Mouse (Mus musculus) left cerebral cortex, postnatal 36 days (tissue): Measurements from ENCODE around the gene Rxra. TPM values are rescaled to one million over a fixed set of nuclear protein-coding genes. Genes with fewer than 3 reads are reported as not detected.

Experiments used
- DNase-seq, 2 experiments: peaks; one replicate each; pipeline ENCODE4 v3.0.0; 2021 to 2022; ENCODE audit warnings: low spot score in 2 of 2, mixed read lengths in 1 of 2
- intact Hi-C: fragments of 180-260 bp; cut with DNase I; formaldehyde crosslinking; loops from one replicate; pipeline ENCODE4 v1.15.1; 2025
- total RNA-seq, 2 experiments: library from RNA; stranded (reverse); gene quantifications; 2 replicates each; pipeline ENCODE4 v1.2.3; 2021

The Rxra gene
- total RNA-seq, 2 experiments from 2014 or later: 19.7 to 25.6 TPM

DNA sequence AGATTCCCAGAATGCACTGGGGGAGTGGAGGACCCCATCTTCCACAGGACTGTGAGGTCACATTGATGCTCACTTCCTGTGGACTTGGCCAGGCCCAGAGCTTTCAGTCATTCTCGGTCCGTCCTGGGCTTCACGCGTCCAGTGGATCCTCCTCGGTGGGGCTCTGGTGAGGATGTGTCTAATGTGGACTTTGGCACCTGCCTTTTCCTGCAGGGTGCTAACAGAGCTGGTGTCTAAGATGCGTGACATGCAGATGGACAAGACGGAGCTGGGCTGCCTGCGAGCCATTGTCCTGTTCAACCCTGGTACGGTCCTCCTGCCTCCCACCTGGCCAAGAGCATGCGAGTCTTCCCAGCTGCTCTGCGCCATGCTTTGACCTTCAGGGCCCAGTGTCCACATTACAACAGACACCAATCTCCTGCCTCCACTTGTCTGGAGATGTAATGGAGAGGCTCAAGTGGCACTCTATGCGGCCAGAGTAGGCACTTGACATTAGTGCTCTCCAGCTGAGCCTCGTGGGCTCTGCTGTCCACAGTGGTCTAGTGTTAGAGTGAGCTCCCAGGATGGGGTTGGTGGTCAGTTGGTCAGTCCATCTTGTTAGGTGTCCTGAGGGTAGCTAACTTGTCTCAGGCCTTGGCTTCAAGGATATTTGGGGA, 79.9 kb downstream of the Rxra start:
- intact Hi-C loops: loop anchor here (5.0 kb wide), 1 partner anchor 79 kb away; the partner anchor contains the start of gene Rxra
- DNase-seq: no peak

DNA sequence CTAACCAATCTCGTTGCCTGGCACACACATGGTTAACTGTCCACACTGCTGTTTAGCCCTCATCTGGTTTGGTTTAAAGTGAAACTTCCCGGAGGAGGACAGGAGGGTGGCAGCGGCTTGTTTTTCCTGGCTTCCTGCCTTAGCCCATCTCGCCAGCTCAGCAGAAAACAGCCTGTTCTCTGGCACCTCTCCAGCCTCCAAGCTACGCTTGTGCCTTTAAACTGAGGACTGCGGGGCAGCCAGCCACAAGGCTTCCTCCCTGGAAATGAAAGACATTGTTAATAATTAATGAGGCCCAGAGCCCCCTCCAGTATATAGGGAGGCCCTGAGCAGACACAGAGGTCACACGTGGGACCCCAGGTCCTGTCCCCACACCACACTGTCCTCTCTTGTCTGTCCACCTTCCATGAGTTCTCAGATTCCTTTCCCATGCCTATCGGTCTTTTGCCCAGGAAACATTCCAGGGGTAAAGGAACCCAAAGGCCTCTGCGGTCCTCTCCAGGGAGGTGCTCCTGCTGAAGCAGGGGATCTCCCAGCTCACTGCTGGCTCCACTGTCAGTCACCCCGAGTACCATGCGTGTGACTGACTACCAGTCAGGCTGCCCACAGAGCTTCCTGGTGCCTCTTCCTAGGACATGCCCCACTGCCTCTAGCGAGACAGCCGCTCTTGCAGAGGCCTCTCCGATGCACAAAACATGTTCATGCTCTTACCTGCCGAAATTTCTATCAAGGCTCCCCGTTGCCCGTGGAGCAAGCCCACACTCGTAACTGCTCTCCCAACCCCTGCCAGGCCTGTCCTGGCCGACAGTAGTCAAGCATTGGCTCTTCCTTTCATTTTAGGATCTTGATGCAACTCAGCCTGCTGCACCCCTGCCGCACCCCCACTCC, 82.4 kb downstream of the Rxra start:
- intact Hi-C loops: loop anchor here (5.0 kb wide), 1 partner anchor 81 kb away; the partner anchor contains the start of gene Rxra

GRCm38 (mm10) chr2:27759431-27759830, 83.2 kb downstream of the Rxra start:
- DNase-seq: no peak
- intact Hi-C loops: loop anchor here (5.0 kb wide), 1 partner anchor 82 kb away; the partner anchor contains the start of gene Rxra

More for the DNA sequence above, 82.4 kb downstream of the Rxra start:
- DNase-seq: peak; percentile 92 to 93

- DNase-seq: no peak
- intact Hi-C loops: no loop called here
Measured at GRCm38 (mm10) chr2:27761260-27761995, 85.2 kb downstream of the Rxra start.

DNA sequence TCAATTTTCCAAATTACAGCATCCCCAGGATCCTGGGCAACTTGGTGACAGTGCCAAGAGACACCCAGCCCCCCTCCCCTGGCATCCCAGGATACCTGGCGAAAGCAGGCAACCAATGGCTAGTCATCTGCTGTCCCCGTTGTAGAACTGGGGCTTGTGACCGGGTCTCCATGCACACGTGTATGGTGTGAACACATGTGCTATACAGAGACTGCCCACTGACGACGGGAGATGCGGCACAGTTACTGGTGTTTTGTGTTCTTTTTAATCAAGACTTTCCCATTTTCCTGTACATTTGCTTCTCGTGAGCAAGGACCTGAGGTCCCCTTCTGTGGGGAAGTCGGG, 85.7 kb downstream of the Rxra start:
- no peak for DNase-seq
- intact Hi-C loops: no loop called here

GRCm38 (mm10) chr2:27762509-27762908, 86.3 kb downstream of the Rxra start:
- intact Hi-C loops: no loop called here
- DNase-seq: no peak

DNA sequence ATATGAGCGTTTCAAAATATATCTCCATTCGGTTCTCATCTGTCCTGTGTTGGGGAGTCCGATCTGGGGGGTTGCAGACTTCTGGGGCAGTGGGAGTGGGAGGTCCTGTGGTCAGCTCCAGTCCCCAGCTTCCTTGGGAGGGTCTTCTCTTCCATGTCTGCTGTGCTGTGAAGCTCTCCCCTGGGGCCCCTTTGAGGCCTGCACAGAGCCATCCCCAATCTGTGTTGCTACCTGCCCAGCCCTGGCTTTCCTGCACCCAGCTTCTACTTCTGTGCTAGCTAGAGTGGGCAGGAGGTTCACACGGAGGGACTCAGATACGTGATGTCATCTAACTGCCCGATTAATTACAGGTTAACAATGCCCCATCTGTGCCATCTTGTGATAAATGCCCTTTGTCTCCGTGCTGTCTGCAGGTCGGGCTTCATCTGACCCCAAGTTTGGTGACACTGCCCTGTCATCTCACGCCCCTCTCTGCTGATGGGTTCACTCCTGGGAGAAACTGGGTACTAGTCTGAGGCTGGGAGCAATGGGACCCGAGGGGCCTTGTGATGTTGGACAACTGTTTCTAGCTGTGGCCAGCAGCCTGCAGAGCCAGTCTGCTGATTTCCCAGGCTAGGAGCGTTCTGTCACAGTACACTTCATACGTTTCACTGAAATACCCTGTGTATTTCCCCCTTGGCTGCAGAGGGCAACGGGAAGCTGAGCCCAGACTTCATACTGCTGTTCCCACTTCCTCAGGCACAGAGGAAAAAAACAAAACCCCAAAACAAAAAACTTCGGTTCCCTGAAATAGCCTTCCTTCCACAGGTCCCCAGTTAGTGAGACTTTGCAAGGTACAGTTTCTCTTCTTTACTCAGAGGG, 86.9 kb downstream of the Rxra start:
- no peak for DNase-seq
- intact Hi-C loops: no loop called here

- intact Hi-C loops: no loop called here
- DNase-seq: no peak
Measured at GRCm38 (mm10) chr2:27764256-27764936, 88.2 kb downstream of the Rxra start.

DNA sequence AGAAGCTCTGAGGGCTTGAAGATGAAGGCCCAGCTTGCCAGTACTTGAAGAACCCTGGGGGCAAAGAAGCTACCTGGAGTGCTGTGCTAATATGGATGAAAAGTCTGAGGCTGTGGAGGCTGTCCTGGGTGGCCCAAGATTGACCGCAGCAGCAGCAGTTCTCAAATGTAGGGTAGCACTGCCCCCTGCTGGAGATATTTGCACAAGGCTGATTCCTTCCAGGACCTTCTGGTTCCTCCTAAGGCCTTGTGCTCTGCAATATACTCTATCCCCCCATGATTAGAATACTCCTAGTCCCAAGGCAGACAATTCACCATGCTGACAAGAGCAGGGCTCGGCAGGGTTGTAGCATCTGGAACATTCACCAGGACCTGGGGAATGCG, 88.7 kb downstream of the Rxra start:
- intact Hi-C loops: loop anchor here (1.0 to 5.0 kb wide), 3 partner anchors 213 to 702 kb away; partner anchors contain the start of genes 1700007K13Rik and Mrps2
- DNase-seq: peak; percentile 78 to 85

DNA sequence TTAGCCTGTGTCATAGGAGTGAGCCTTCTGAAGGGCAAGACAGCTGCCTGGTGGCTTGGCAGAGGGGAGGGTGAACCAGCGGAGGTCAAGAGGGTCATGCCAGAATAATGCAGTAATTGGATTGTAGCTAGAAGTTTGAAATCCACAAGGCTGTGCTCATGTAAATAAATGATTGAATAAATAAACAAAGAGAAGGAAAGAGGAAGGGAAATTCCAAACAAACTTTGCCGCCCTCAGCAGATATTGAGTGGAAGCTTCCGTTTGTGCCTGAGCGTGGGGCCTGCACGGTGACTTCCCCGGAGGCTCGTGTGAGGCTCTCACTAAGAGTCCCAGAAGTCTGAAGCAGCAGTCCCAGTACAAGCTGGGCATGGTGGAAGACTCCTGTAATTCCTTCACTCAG, 91.5 kb downstream of the Rxra start:
- intact Hi-C loops: loop anchor here (5.0 kb wide), 2 partner anchors 485 to 700 kb away; partner anchors contain the start of genes 1700007K13Rik and Mrps2
- no peak for DNase-seq

- DNase-seq: no peak
- intact Hi-C loops: loop anchor here (1.0 to 5.0 kb wide), 8 partner anchors 118 to 698 kb away; partner anchors contain the start of genes 1700007K13Rik, Col5a1 and Mrps2
Measured at GRCm38 (mm10) chr2:27769701-27770100, 93.5 kb downstream of the Rxra start.

DNA sequence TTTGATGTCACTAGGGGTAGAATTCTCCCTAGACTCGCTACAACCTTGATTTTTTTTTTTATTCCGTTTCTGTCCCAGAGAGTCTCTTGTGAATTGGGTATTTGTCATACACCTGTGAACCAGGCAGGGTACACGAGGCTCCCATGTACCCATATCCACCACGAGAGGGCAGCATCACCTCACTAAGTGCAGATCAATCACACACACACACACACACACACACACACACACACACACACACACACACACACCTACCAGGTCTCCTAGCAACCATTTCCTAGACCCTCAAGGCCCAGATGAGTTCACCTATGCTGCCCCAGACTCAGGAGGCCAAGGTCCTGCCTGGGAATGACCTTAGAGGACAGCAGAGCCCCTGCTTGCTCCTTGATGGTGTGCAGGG, 94.0 kb downstream of the Rxra start:
- intact Hi-C loops: loop anchor here (2.0 to 5.0 kb wide), 5 partner anchors 117 to 432 kb away; partner anchors contain the start of gene Col5a1
- peak; percentile 36 to 60 for DNase-seq

DNA sequence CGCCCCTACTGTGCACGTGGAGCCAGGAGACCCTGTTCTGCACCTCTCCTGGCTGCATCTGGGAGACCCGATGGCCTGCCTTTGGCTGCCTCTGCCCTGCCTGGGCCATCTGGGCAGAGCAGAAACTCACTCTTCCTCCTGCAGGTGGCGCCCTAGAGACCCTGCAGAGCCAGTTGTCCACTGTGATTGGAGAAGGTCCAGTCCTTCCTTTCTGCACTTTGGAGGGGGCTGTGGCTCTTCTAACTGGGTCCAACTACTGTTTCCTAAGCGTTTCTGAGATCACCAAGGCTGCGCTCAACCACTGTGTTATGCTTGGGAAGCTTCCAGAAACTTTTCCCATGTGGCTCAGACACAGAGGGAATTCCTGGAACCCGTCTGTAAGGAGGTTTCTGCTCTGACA, 95.7 kb downstream of the Rxra start:
- intact Hi-C loops: loop anchor here (2.0 to 5.0 kb wide), 5 partner anchors 115 to 430 kb away; partner anchors contain the start of gene Col5a1
- peak; percentile 68 to 70 for DNase-seq

GRCm38 (mm10) chr2:27772841-27773388, 96.7 kb downstream of the Rxra start:
- intact Hi-C loops: loop anchor here (5.0 kb wide), 4 partner anchors 114 to 429 kb away; partner anchors contain the start of gene Col5a1
- DNase-seq: no peak

DNA sequence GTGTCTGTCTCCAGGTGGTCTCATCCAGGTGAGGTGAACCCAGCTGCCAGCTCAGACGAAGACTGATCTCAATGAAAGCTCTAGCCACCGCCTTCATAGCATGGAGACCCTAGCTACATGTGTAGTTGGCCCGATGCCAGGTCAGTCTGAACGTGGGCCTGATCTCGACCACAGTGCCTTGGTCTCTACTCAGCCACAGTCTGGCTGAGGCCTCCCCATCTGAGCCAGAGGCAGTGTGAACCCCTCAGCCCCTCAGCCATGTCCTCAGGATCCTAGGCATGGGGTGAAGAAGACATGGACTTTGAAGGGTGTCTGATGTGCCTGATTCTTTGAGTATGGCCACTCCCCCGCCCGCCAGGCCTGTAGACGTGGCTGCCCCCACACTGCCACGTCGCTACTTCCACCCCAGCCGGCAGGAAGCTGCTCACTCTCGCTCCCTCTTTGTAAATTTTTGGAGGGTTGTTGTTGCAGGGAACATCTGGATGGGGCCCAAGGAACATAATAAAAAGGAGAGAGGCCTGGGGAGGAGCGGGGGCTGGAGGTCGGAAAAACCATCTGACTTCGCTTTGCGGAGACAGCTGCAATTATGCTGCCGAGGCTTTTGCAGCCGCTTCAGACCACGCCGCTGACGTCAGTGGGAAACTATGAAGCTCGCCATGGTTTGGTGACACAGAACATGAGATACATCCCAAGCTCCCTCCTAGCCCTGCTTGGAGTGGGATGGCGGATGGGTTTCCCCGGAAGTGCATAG, 97.9 kb downstream of the Rxra start:
- intact Hi-C loops: loop anchor here (5.0 kb wide), 4 partner anchors 113 to 428 kb away; partner anchors contain the start of gene Col5a1
- DNase-seq: no peak

DNA sequence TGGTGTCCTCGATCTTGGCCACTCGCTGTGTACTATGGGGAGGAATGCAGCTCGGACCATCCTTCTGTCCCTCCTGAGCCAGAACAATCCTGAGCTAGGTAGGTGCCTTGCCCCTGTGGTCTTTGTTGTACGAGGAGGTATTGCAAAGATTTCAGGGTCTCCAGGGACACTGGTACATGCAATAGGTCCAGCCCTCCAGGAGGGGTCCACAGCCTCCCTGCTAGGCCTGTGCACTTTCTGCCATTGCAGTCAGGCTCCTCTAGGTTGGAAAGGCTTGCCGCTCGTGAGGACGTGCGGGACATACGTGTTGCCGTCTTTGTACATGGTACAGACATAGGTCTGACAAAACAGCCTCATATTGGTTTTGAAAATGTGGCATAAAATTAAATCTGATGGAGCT, 98.8 kb downstream of the Rxra start:
- no peak for DNase-seq
- intact Hi-C loops: no loop called here

DNA sequence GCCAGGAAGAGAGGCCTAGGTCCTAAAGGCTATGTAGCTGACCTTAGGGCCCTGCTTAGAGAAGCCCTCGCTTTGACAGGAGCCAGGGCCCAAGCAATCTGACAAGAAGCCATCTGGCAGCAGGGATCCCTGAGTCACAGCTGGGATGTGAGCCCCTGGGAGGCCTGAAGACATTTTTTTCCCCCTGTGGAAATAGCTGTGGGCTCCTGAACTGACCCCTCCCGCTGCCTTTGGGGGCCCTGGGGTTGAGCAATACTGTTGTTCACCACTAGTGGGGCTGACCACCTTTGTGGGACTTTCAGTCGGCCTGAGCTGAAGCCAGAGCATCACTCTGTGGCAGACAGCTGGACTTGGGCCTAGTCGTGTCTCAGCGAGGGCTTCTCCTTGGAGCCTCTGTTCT, 99.4 kb downstream of the Rxra start:
- no peak for DNase-seq
- intact Hi-C loops: no loop called here
